Mouse (Mus musculus): Measurements from ENCODE around the gene Psmb5.
A peak's percentile ranks its signal among the peaks of the same experiment; 100 is the strongest.
"Not testable (repeated sequence)": the region's sequence is repeated elsewhere in the genome, so short reads cannot be mapped to it uniquely, and the experiment has no call there.

Psmb5 gene

GRCm38 (mm10) chr14:54630583-54631239 is 12.9 kb upstream of the Psmb5 start:
- no peak for DNase-seq (ENCODE audit: low spot score in 2 of 2)

GRCm38 (mm10) chr14:54629797-54630196 is 12.0 kb upstream of the Psmb5 start:
- no peak for DNase-seq (ENCODE audit: low spot score in 2 of 2)

GRCm38 (mm10) chr14:54628103-54628502 is 10.3 kb upstream of the Psmb5 start:
- no peak for DNase-seq (ENCODE audit: low spot score in 2 of 2)

GRCm38 (mm10) chr14:54624976-54625375 is 7.2 kb upstream of the Psmb5 start:
- DNase-seq (ENCODE audit: low spot score in 2 of 2): no peak

- DNase-seq (ENCODE audit: low spot score in 2 of 2): no peak
These were observed 5.5 kb upstream of the Psmb5 start for GRCm38 (mm10) chr14:54623334-54623733.

- no peak for DNase-seq (ENCODE audit: low spot score in 2 of 2)
These were observed 3.3 kb upstream of the Psmb5 start, which contains the start of gene Psmb11 for GRCm38 (mm10) chr14:54621133-54621532. Gene Psmb11, plus strand, starts transcription at chr14:54621433.

GRCm38 (mm10) chr14:54617152-54617896 is 498 bp downstream of the Psmb5 start:
- DNase-seq (ENCODE audit: low spot score in 2 of 2): no peak

- no peak for DNase-seq (ENCODE audit: low spot score in 2 of 2)
These were observed 1.5 kb downstream of the Psmb5 start for GRCm38 (mm10) chr14:54616226-54616825.

- not testable (repeated sequence) for DNase-seq (ENCODE audit: low spot score in 2 of 2)
These were observed 3.7 kb downstream of the Psmb5 start for GRCm38 (mm10) chr14:54614130-54614529.

- no peak for DNase-seq (ENCODE audit: low spot score in 2 of 2)
These were observed 7.2 kb downstream of the Psmb5 start for GRCm38 (mm10) chr14:54610648-54611047.

- peak in 1 of 2 experiments; percentile 44 for DNase-seq (ENCODE audit: low spot score in 2 of 2)
These were observed 7.9 kb downstream of the Psmb5 start for GRCm38 (mm10) chr14:54609962-54610361.

- no peak for DNase-seq (ENCODE audit: low spot score in 2 of 2)
These were observed 8.6 kb downstream of the Psmb5 start for GRCm38 (mm10) chr14:54609245-54609644.

GRCm38 (mm10) chr14:54607226-54607625 is 10.6 kb downstream of the Psmb5 start:
- no peak for DNase-seq (ENCODE audit: low spot score in 2 of 2)

GRCm38 (mm10) chr14:54605752-54606321 is 12.0 kb downstream of the Psmb5 start, which contains the start of gene 4931414P19Rik:
Gene 4931414P19Rik, minus strand, starts transcription at chr14:54605993.
- DNase-seq (ENCODE audit: low spot score in 2 of 2): peak; percentile 59 to 82

- no peak for DNase-seq (ENCODE audit: low spot score in 2 of 2)
These were observed 14.1 kb downstream of the Psmb5 start for GRCm38 (mm10) chr14:54603686-54604085.

- peak; percentile 92 to 96 for DNase-seq (ENCODE audit: low spot score in 2 of 2)
These were observed 14.7 kb downstream of the Psmb5 start for GRCm38 (mm10) chr14:54603038-54603654.

- DNase-seq (ENCODE audit: low spot score in 2 of 2): no peak
These were observed 15.2 kb downstream of the Psmb5 start for GRCm38 (mm10) chr14:54602613-54603012.

GRCm38 (mm10) chr14:54601601-54602000 is 16.2 kb downstream of the Psmb5 start:
- no peak for DNase-seq (ENCODE audit: low spot score in 2 of 2)

GRCm38 (mm10) chr14:54597084-54597483 is 20.7 kb downstream of the Psmb5 start:
- DNase-seq (ENCODE audit: low spot score in 2 of 2): no peak

- DNase-seq (ENCODE audit: low spot score in 2 of 2): no peak
These were observed 23.0 kb downstream of the Psmb5 start for GRCm38 (mm10) chr14:54594631-54595414.

GRCm38 (mm10) chr14:54594055-54594454 is 23.8 kb downstream of the Psmb5 start:
- no peak for DNase-seq (ENCODE audit: low spot score in 2 of 2)

All from thymus, postnatal 10 days (tissue).